Mouse (Mus musculus): ENCODE results near the gene Zfp536. TPM values are rescaled to one million over a fixed set of nuclear protein-coding genes. Genes with fewer than 3 reads are reported as not detected.

Gene Zfp536
- total RNA-seq, 2 experiments from 2014 or later = 0.81 to 1.0 TPM

GRCm38 (mm10) chr7:37496491-37496890, 276.9 kb downstream of the Zfp536 start:
- intact Hi-C loops (cut with DNase I) = no loop called here

GRCm38 (mm10) chr7:37490312-37490711, 283.1 kb downstream of the Zfp536 start:
- DNase-seq = no peak
- intact Hi-C loops (cut with DNase I) = no loop called here

More at GRCm38 (mm10) chr7:37496491-37496890, 276.9 kb downstream of the Zfp536 start:
- DNase-seq = no peak

GRCm38 (mm10) chr7:37484946-37485345, 288.5 kb downstream of the Zfp536 start:
- no peak for DNase-seq
- intact Hi-C loops (cut with DNase I) = no loop called here

GRCm38 (mm10) chr7:37482564-37482963, 290.9 kb downstream of the Zfp536 start:
- no peak for DNase-seq
- intact Hi-C loops (cut with DNase I) = no loop called here

GRCm38 (mm10) chr7:37481165-37481564, 292.3 kb downstream of the Zfp536 start:
- DNase-seq = no peak
- intact Hi-C loops (cut with DNase I) = no loop called here

GRCm38 (mm10) chr7:37477309-37477708, 296.1 kb downstream of the Zfp536 start:
- no peak for DNase-seq
- intact Hi-C loops (cut with DNase I) = no loop called here

- no peak for DNase-seq
- intact Hi-C loops (cut with DNase I) = no loop called here
Measured at GRCm38 (mm10) chr7:37475485-37475884, 298.0 kb downstream of the Zfp536 start.

GRCm38 (mm10) chr7:37474284-37474683, 299.2 kb downstream of the Zfp536 start:
- intact Hi-C loops (cut with DNase I) = no loop called here
- DNase-seq = no peak

GRCm38 (mm10) chr7:37473311-37474084, 299.9 kb downstream of the Zfp536 start:
- DNase-seq = no peak
- intact Hi-C loops (cut with DNase I) = no loop called here

GRCm38 (mm10) chr7:37471726-37472125, 301.7 kb downstream of the Zfp536 start:
- intact Hi-C loops (cut with DNase I) = no loop called here
- DNase-seq = no peak

GRCm38 (mm10) chr7:37466477-37467243, 306.8 kb downstream of the Zfp536 start:
- no peak for DNase-seq
- intact Hi-C loops (cut with DNase I) = no loop called here

- DNase-seq = no peak
- intact Hi-C loops (cut with DNase I) = no loop called here
Measured at GRCm38 (mm10) chr7:37464186-37464721, 309.2 kb downstream of the Zfp536 start.

GRCm38 (mm10) chr7:37447523-37447922, 325.9 kb downstream of the Zfp536 start:
- DNase-seq = no peak
- intact Hi-C loops (cut with DNase I) = no loop called here

GRCm38 (mm10) chr7:37439912-37440311, 333.5 kb downstream of the Zfp536 start:
- DNase-seq = no peak
- intact Hi-C loops (cut with DNase I) = no loop called here

- intact Hi-C loops (cut with DNase I) = no loop called here
- no peak for DNase-seq
Measured at GRCm38 (mm10) chr7:37439117-37439844, 334.2 kb downstream of the Zfp536 start.

- intact Hi-C loops (cut with DNase I) = no loop called here
- no peak for DNase-seq
Measured at GRCm38 (mm10) chr7:37437887-37438286, 335.6 kb downstream of the Zfp536 start.

- no peak for DNase-seq
- intact Hi-C loops (cut with DNase I) = no loop called here
Measured at GRCm38 (mm10) chr7:37433156-37433555, 340.3 kb downstream of the Zfp536 start.

- intact Hi-C loops (cut with DNase I) = no loop called here
- no peak for DNase-seq
Measured at GRCm38 (mm10) chr7:37431471-37431870, 342.0 kb downstream of the Zfp536 start.

GRCm38 (mm10) chr7:37426061-37426460, 347.4 kb downstream of the Zfp536 start:
- DNase-seq = no peak
- intact Hi-C loops (cut with DNase I) = no loop called here

GRCm38 (mm10) chr7:37422966-37423365, 350.5 kb downstream of the Zfp536 start:
- no peak for DNase-seq
- intact Hi-C loops (cut with DNase I) = no loop called here

All from gastrocnemius, postnatal 36 days (tissue).